Mouse (Mus musculus): ENCODE data around the gene Aig1. TPM values are rescaled to one million over a fixed set of nuclear protein-coding genes. Genes with fewer than 3 reads are reported as not detected.

Gene Aig1
- polyA plus RNA-seq, 1 experiment from 2014 or later: 24.2 TPM

- H3K27ac ChIP-seq (replicated peaks): no peak overlapping the region
- no peak overlapping the region for H3K4me3 ChIP-seq
- H3K36me3 ChIP-seq (replicated peaks): no peaks in the 10 kb centered on the region
- no peak for DNase-seq (ENCODE audit: low spot score)
- no peaks in the 10 kb centered on the region for H3K27me3 ChIP-seq (replicated peaks; ENCODE audit: low read depth, poor library complexity, severe bottlenecking)
- no peaks in the 10 kb centered on the region; the same call in 1 of the 2 replicates for H3K9me3 ChIP-seq
- 67% methylated on average over 3 of the region's 3 CpGs for WGBS
- peaks cover 4% of the 10 kb centered on the region; the same call in 1 of the 2 replicates for H3K4me1 ChIP-seq
These were observed 237.0 kb downstream of the Aig1 start for GRCm38 (mm10) chr10:13631796-13632195.

DNA sequence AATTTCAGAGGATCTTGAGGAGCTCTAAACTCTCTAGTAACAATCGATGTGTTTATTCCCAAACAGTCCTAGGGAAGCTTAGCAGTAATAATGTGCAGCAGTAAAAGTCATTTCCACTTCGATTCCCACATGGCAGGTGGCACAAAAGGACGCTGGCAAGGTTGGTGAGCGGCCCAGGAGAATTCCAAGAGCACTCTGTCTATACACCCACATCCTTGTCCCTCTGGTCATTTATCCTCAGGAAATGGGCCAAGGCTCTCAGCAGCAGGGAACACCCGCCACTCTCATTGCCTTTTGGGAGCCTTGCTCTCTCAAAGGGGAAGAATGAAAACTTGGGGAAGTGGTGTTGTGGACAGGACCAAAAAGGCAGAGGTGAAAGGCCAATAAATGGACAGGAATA lies 245.0 kb downstream of the Aig1 start:
- 82% methylated on average over 5 of the region's 5 CpGs for WGBS
- H3K36me3 ChIP-seq (replicated peaks): no peaks in the 10 kb centered on the region
- H3K4me1 ChIP-seq: no peaks in the 10 kb centered on the region
- DNase-seq (ENCODE audit: low spot score): no peak
- H3K27ac ChIP-seq (replicated peaks): no peak overlapping the region
- no peaks in the 10 kb centered on the region for H3K27me3 ChIP-seq (replicated peaks; ENCODE audit: low read depth, poor library complexity, severe bottlenecking)
- H3K9me3 ChIP-seq: no peaks in the 10 kb centered on the region
- no peak overlapping the region for H3K4me3 ChIP-seq

GRCm38 (mm10) chr10:13600926-13601325 lies 267.9 kb downstream of the Aig1 start:
- Histone ChIP-seq H3K27ac (replicated peaks) (no peak overlapping the region), H3K9me3 (0 out of 2 replicates have a peak, but pooled peaks cover 2% of the 10 kb centered on the region), H3K36me3 (replicated peaks) (no peaks in the 10 kb centered on the region), H3K4me3 (no peak overlapping the region), H3K27me3 (replicated peaks; ENCODE audit: low read depth, poor library complexity, severe bottlenecking) (no peaks in the 10 kb centered on the region), H3K4me1 (no peaks in the 10 kb centered on the region)
- 57% methylated on average over 2 of the region's 2 CpGs for WGBS
- DNase-seq (ENCODE audit: low spot score): no peak

DNA sequence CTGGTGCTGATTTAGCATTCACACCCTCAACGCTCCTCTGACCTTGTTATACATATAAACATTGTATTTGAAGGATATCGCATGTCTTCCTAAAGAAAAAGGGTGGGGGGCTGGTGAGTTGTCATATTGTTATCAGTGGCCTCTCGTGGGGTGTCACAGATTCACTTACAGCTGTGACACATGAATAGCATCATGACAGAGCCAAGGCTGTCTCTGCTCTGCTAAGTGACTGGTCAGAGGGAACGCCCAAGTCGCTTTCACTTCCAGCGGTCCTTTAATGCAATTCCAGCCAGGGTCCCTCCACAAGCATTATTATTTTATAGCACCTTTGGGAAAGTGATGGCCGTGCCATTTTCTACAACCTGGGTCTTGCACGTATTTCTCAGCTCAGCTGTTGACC lies 271.3 kb downstream of the Aig1 start:
- H3K27me3 ChIP-seq (replicated peaks; ENCODE audit: low read depth, poor library complexity, severe bottlenecking): no peaks in the 10 kb centered on the region
- no peak overlapping the region for H3K4me3 ChIP-seq
- WGBS: 83% methylated on average over 8 of the region's 8 CpGs
- 0 out of 2 replicates have a peak, but pooled peaks cover 2% of the 10 kb centered on the region for H3K9me3 ChIP-seq
- no peaks in the 10 kb centered on the region for H3K36me3 ChIP-seq (replicated peaks)
- no peak for DNase-seq (ENCODE audit: low spot score)
- no peaks in the 10 kb centered on the region for H3K4me1 ChIP-seq
- H3K27ac ChIP-seq (replicated peaks): no peak overlapping the region

Other genes with a start within 250 kb of the Aig1 start
- 1.7 and 1.9 TPM in 2 replicates for gene Hivep2, start 97.1 kb upstream of the Aig1 start, polyA plus RNA-seq (2016; fragmentation: Nextera tagmentation; extraction: Ambion mirVana)